Mouse (Mus musculus) brown adipose tissue, adult 24 weeks (tissue): ENCODE results near the gene Ndufb6. TPM values are rescaled to one million over a fixed set of nuclear protein-coding genes. Genes with fewer than 3 reads are reported as not detected.

Experiments used
- H3K27ac ChIP-seq: fragments of 200-500 bp; replicated peaks from 2 replicates; pipeline ENCODE4 v1.5.1; 2012; ENCODE audit warnings: low read depth, mild to moderate bottlenecking, low read length
- H3K4me1 ChIP-seq: fragments of 200-500 bp; 2 replicates; pipeline ENCODE4 v1.6.1; 2012; ENCODE audit warnings: low read length, mixed read lengths; ENCODE audit not compliant: control insufficient read depth, insufficient read depth, insufficient read length
- H3K4me3 ChIP-seq: fragments of 200-500 bp; 2 replicates; pipeline ENCODE4 v1.5.1; 2012; ENCODE audit warnings: low read depth, mild to moderate bottlenecking, low read length, moderate library complexity; ENCODE audit not compliant: insufficient read depth
- polyA plus RNA-seq: library from polyadenylated mRNA; stranded (reverse); fragments of >200 nt; gene quantifications from 2 replicates; pipeline ENCODE4 v1.2.4, GENCODE M21; 2012; ENCODE audit not compliant: missing spikeins, insufficient read depth, insufficient read length

Ndufb6 gene
- polyA plus RNA-seq, 1 experiment, result 1,625 TPM

- Histone ChIP-seq H3K27ac (peak overlapping the region; percentile 94), H3K4me3 (peak overlapping the region; percentile 96), H3K4me1 (no peaks in the 10 kb centered on the region)
Observed at GRCm38 (mm10) chr4:40238483-40239408, 40.5 kb downstream of the Ndufb6 start.

GRCm38 (mm10) chr4:40236829-40237228 lies 42.4 kb downstream of the Ndufb6 start:
- Histone ChIP-seq H3K4me3 (no peak overlapping the region), H3K27ac (no peak overlapping the region), H3K4me1 (no peaks in the 10 kb centered on the region)

- Histone ChIP-seq H3K27ac (no peak overlapping the region), H3K4me1 (no peaks in the 10 kb centered on the region), H3K4me3 (no peak overlapping the region)
Observed at GRCm38 (mm10) chr4:40234256-40234655, 45.0 kb downstream of the Ndufb6 start.

- H3K27ac ChIP-seq, result no peak overlapping the region
- H3K4me1 ChIP-seq, result no peaks in the 10 kb centered on the region
- H3K4me3 ChIP-seq, result no peak overlapping the region
Observed at GRCm38 (mm10) chr4:40233062-40233664, 46.1 kb downstream of the Ndufb6 start.

- H3K27ac ChIP-seq, result no peak overlapping the region
Observed at GRCm38 (mm10) chr4:40229723-40230122, 49.5 kb downstream of the Ndufb6 start.

GRCm38 (mm10) chr4:40227886-40228285 lies 51.3 kb downstream of the Ndufb6 start:
- Histone ChIP-seq H3K4me1 (no peaks in the 10 kb centered on the region), H3K27ac (no peak overlapping the region), H3K4me3 (no peak overlapping the region)

More at GRCm38 (mm10) chr4:40229723-40230122, 49.5 kb downstream of the Ndufb6 start:
- Histone ChIP-seq H3K4me1 (no peaks in the 10 kb centered on the region), H3K4me3 (no peak overlapping the region)

- no peak overlapping the region for H3K27ac ChIP-seq
- no peaks in the 10 kb centered on the region for H3K4me1 ChIP-seq
Observed at GRCm38 (mm10) chr4:40227131-40227530, 52.1 kb downstream of the Ndufb6 start.

GRCm38 (mm10) chr4:40226095-40226494 lies 53.1 kb downstream of the Ndufb6 start:
- no peak overlapping the region for H3K4me3 ChIP-seq
- no peak overlapping the region for H3K27ac ChIP-seq
- no peaks in the 10 kb centered on the region for H3K4me1 ChIP-seq

More at GRCm38 (mm10) chr4:40227131-40227530, 52.1 kb downstream of the Ndufb6 start:
- H3K4me3 ChIP-seq, result no peak overlapping the region

GRCm38 (mm10) chr4:40221876-40222585 lies 57.2 kb downstream of the Ndufb6 start:
- Histone ChIP-seq H3K4me1 (no peaks in the 10 kb centered on the region), H3K27ac (no peak overlapping the region), H3K4me3 (no peak overlapping the region)

- no peaks in the 10 kb centered on the region for H3K4me1 ChIP-seq
- no peak overlapping the region for H3K4me3 ChIP-seq
- H3K27ac ChIP-seq, result no peak overlapping the region
Observed at GRCm38 (mm10) chr4:40221004-40221760, 58.0 kb downstream of the Ndufb6 start.

Other genes with a start within 250 kb of the Ndufb6 start
- gene Aco1, start 136.3 kb downstream of the Ndufb6 start, polyA plus RNA-seq, result 101 and 105 TPM in 2 replicates
- 12.0 and 16.6 TPM in 2 replicates for gene Ddx58, start 39.6 kb downstream of the Ndufb6 start, polyA plus RNA-seq
- gene Smim27, start 9.8 kb downstream of the Ndufb6 start, polyA plus RNA-seq, result 44.7 and 52.6 TPM in 2 replicates
- 10.1 and 13.4 TPM in 2 replicates for gene Topors, start 9.6 kb downstream of the Ndufb6 start, polyA plus RNA-seq
- not detected in 2 replicates for gene Tmem215, start 192.8 kb upstream of the Ndufb6 start, polyA plus RNA-seq